Mouse (Mus musculus) liver, embryonic 11.5 days (tissue): ENCODE measurements around the gene Pi4kb. TPM values are rescaled to one million over a fixed set of nuclear protein-coding genes. Genes with fewer than 3 reads are reported as not detected.
"Not testable (repeated sequence)": the region's sequence is repeated elsewhere in the genome, so short reads cannot be mapped to it uniquely, and the experiment has no call there.

Source experiments
- ATAC-seq: fragments of 200-750 bp; cut with Nextera tagmentation; replicated peaks from 2 replicates; pipeline ENCODE4 v1.8.0; 2017; ENCODE audit warnings: moderate number of reproducible peaks, mild to moderate bottlenecking, moderate TSS enrichment, moderate library complexity; ENCODE audit not compliant: low FRiP score
- DNase-seq: peaks from one replicate; pipeline ENCODE4 v3.0.0-alpha.2; 2017; ENCODE audit warnings: low spot score
- H3K27ac ChIP-seq: fragments of 300-500 bp; sonication (generic); 2 replicates; pipeline ENCODE4 v1.5.1; 2014; ENCODE audit warnings: mild to moderate bottlenecking, low read depth, low read length, control low read depth
- H3K27me3 ChIP-seq: fragments of 300-500 bp; sonication (generic); replicated peaks from 2 replicates; pipeline ENCODE4 v1.6.1; 2014; ENCODE audit warnings: low read length, mixed read lengths; ENCODE audit not compliant: control insufficient read depth, insufficient read depth
- H3K36me3 ChIP-seq: fragments of 300-500 bp; sonication (generic); 2 replicates; pipeline ENCODE4 v1.6.1; 2014; ENCODE audit warnings: mild to moderate bottlenecking, low read length, moderate library complexity, mixed read lengths; ENCODE audit not compliant: control insufficient read depth, insufficient read depth
- H3K4me1 ChIP-seq: fragments of 300-500 bp; sonication (generic); replicated peaks from 2 replicates; pipeline ENCODE4 v1.6.1; 2014; ENCODE audit warnings: low read length, mixed read lengths; ENCODE audit not compliant: control insufficient read depth, insufficient read depth
- H3K4me2 ChIP-seq: fragments of 300-500 bp; sonication (generic); 2 replicates; pipeline ENCODE4 v1.6.1; 2014; ENCODE audit warnings: mild to moderate bottlenecking, control low read depth, moderate library complexity
- H3K4me3 ChIP-seq: fragments of 300-500 bp; sonication (generic); 2 replicates; pipeline ENCODE4 v1.5.1; 2014; ENCODE audit warnings: low read depth, low read length, control low read depth
- H3K9ac ChIP-seq: fragments of 300-500 bp; sonication (generic); 2 replicates; pipeline ENCODE4 v1.6.1; 2014; ENCODE audit warnings: low read depth, low read length, control low read depth
- H3K9me3 ChIP-seq: fragments of 300-500 bp; sonication (generic); 2 replicates; pipeline ENCODE4 v1.6.1; 2016; ENCODE audit warnings: low read length, inconsistent platforms, mixed read lengths; ENCODE audit not compliant: control insufficient read depth
- WGBS: fragments of 180-500 bp; shearing (Covaris S2); extraction: QIAGEN DNeasy Blood & Tissue Kit; methylation state at CpG from one replicate; pipeline ENCODE4 v1.1.7; 2014; 5-methylcytosine and 5-hydroxymethylcytosine counted together
- polyA plus RNA-seq: library from polyadenylated mRNA; unstranded; fragments of >200 nt; fragmentation: Nextera tagmentation; extraction: Ambion mirVana; gene quantifications from 2 replicates; pipeline ENCODE4 v1.2.1, GENCODE M21; 2014

Gene Pi4kb
- polyA plus RNA-seq, 1 experiment from 2014 or later = 17.0 TPM

- H3K4me2 ChIP-seq = peak within 1 kb of the TSS; percentile 97
- under 1% methylated on average over 37 of the region's 37 CpGs for WGBS
These were observed 40.9 kb downstream of the Pi4kb start, which contains the start of gene Zfp687 for GRCm38 (mm10) chr3:95015337-95015872. Zfp687 (minus strand) TSS chr3:95015448.

DNA sequence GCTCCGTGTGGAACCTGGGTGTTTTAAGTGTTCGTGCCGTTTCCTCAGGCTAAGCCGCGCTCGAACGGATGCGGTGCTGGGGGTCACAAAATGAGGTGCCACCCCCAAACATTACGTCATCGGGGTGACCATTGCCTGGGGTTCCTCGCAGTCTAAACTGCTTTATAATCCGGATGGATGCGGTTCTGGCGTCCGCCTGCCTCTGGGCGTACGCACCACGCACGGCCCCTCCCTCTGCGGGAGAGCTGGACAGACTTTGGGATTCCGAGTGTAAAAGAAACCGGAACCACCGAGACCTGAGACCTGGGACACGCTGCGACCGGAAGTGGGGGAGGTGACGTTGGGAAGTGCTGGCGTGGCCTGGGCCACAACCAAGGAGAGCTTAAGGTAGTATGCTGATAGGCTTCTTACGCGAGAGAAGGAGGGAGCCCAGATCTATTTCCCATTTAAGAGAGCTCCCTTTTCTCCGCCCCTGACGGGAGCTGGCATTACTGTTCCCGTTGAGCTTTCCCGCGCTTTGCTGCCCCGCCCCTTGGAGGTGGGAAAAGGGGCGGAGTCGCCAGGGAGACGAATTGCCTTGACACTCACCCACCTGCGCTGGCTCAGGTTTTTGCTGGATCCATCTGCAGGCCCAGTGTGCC lies 41.5 kb downstream of the Pi4kb start:
- Histone ChIP-seq H3K4me1 (peaks cover 21% of the 10 kb centered on the region), H3K4me3 (peak overlapping the region; percentile 92), H3K27ac (peak overlapping the region; percentile 97), H3K9me3 (no peaks in the 10 kb centered on the region), H3K9ac (peak overlapping the region; percentile 82), H3K4me2 (peak overlapping the region; percentile 72), H3K27me3 (no peaks in the 10 kb centered on the region), H3K36me3 (peaks cover 12% of the 10 kb centered on the region)
- under 1% methylated on average over 40 of the region's 40 CpGs for WGBS
- peak; percentile 76 for ATAC-seq
- DNase-seq = peak; percentile 95

More at GRCm38 (mm10) chr3:95015337-95015872, 40.9 kb downstream of the Pi4kb start, which contains the start of gene Zfp687:
- Histone ChIP-seq H3K4me3 (peak within 1 kb of the TSS; percentile 92), H3K9ac (peak within 1 kb of the TSS; percentile 89), H3K36me3 (peaks cover 17% of the 10 kb centered on the region), H3K4me1 (peaks cover 21% of the 10 kb centered on the region), H3K27ac (peak within 1 kb of the TSS; percentile 97), H3K9me3 (no peaks in the 10 kb centered on the region), H3K27me3 (no peaks in the 10 kb centered on the region)
- ATAC-seq (peak; percentile 97), DNase-seq (peak; percentile 98)

DNA sequence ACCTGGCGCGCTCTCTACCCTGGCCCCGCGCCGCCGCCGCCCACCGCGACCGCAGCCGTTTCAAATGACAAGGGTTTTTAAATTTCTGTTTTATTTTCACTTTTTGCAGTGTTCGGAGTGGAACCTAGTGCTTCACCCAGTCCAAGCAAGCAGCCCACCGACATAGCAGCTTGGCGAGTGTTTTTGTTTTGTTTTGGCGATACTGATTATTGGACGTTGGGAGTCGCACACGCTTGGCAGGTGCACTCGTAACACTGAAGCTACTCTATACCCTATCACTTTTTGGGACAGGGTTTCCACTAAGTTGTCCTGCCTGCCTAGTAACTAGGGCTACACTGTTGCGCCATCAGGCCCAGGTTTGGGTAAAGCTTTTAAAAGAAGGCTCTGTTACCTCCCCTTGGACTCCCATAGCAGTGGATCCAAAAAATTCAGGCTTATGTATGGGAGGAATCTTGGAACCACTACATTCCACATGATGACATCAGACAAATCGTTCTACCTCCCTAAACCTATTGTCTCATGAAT lies 42.1 kb downstream of the Pi4kb start:
- peak overlapping the region; percentile 82 for H3K9ac ChIP-seq
- no peaks in the 10 kb centered on the region for H3K27me3 ChIP-seq
- ATAC-seq = no peak
- DNase-seq = no peak
- peaks cover 21% of the 10 kb centered on the region for H3K4me1 ChIP-seq
- H3K36me3 ChIP-seq = peaks cover 7% of the 10 kb centered on the region; the same call in 1 of the 2 replicates
- 5% methylated on average over 21 of the region's 21 CpGs for WGBS
- peak overlapping the region; percentile 92 for H3K4me3 ChIP-seq
- H3K4me2 ChIP-seq = peak overlapping the region; percentile 72
- H3K9me3 ChIP-seq = no peaks in the 10 kb centered on the region
- peak overlapping the region; percentile 97 for H3K27ac ChIP-seq

- peaks cover 13% of the 10 kb centered on the region for H3K4me1 ChIP-seq
- no peak overlapping the region for H3K4me2 ChIP-seq
- no peaks in the 10 kb centered on the region for H3K9me3 ChIP-seq
- H3K27me3 ChIP-seq = no peaks in the 10 kb centered on the region
- ATAC-seq (no peak), DNase-seq (no peak)
- no peaks in the 10 kb centered on the region for H3K36me3 ChIP-seq
- H3K9ac ChIP-seq = no peak overlapping the region
- 77% methylated on average over 2 of the region's 2 CpGs for WGBS
- H3K27ac ChIP-seq = no peak overlapping the region
- no peak overlapping the region for H3K4me3 ChIP-seq
These were observed 44.2 kb downstream of the Pi4kb start for GRCm38 (mm10) chr3:95018741-95019140.

GRCm38 (mm10) chr3:95020956-95021355 lies 46.4 kb downstream of the Pi4kb start:
- WGBS = 94% methylated on average over 5 of the region's 5 CpGs
- not testable (repeated sequence) for H3K4me3 ChIP-seq, DNase-seq, H3K27me3 ChIP-seq, H3K36me3 ChIP-seq, H3K9me3 ChIP-seq, H3K9ac ChIP-seq, ATAC-seq, H3K4me2 ChIP-seq, H3K27ac ChIP-seq
- peaks cover 20% of the 10 kb centered on the region for H3K4me1 ChIP-seq

- H3K9ac ChIP-seq = peak overlapping the region; percentile 54
- H3K4me3 ChIP-seq = peak overlapping the region; percentile 23
- H3K4me1 ChIP-seq = peaks cover 25% of the 10 kb centered on the region
- peak overlapping the region; percentile 59 for H3K4me2 ChIP-seq
- no peak for DNase-seq
- no peak for ATAC-seq
- H3K27ac ChIP-seq = peak overlapping the region; percentile 38; the same call in 1 of the 2 replicates
- no peaks in the 10 kb centered on the region for H3K36me3 ChIP-seq
- H3K9me3 ChIP-seq = no peaks in the 10 kb centered on the region
- H3K27me3 ChIP-seq = no peaks in the 10 kb centered on the region
- 27% methylated on average over 11 of the region's 11 CpGs for WGBS
These were observed 50.0 kb downstream of the Pi4kb start for GRCm38 (mm10) chr3:95024551-95024950.

DNA sequence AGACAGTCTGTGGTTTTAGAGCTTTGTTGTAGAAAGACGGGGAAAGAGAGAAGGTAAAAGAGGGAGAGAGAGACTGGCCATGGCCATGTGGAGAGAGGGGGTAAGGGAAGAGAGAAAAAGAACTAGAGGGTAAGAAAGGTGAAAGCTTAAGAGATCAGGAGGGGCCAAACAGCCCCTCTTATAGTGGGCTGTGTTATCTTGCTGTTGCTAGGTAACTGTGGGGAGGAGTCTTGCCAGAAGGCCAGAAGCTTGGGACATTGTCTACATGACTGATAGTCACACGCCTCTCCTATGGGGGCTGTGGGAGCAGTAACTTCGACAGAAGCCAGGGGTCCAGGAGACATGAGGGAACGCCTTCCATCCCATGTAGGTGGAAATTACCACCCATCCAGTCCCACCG lies 50.7 kb downstream of the Pi4kb start:
- Histone ChIP-seq H3K27ac (no peak overlapping the region; the same call in 1 of the 2 replicates), H3K9ac (peak overlapping the region; percentile 54), H3K27me3 (no peaks in the 10 kb centered on the region), H3K9me3 (no peaks in the 10 kb centered on the region), H3K4me1 (peaks cover 25% of the 10 kb centered on the region), H3K4me2 (peak overlapping the region; percentile 59), H3K36me3 (no peaks in the 10 kb centered on the region; the same call in 1 of the 2 replicates), H3K4me3 (peak overlapping the region; percentile 23)
- WGBS = 28% methylated on average over 5 of the region's 5 CpGs
- DNase-seq = no peak
- ATAC-seq = peak; percentile 42

- H3K4me1 ChIP-seq = peaks cover 25% of the 10 kb centered on the region
- WGBS = 62% methylated on average over 5 of the region's 5 CpGs
- H3K36me3 ChIP-seq = peaks cover 5% of the 10 kb centered on the region
- H3K9ac ChIP-seq = no peak overlapping the region
- no peak overlapping the region for H3K27ac ChIP-seq
- no peaks in the 10 kb centered on the region for H3K27me3 ChIP-seq
- ATAC-seq (no peak), DNase-seq (no peak)
- H3K4me2 ChIP-seq = no peak overlapping the region
- H3K9me3 ChIP-seq = no peaks in the 10 kb centered on the region
- H3K4me3 ChIP-seq = no peak overlapping the region
These were observed 52.6 kb downstream of the Pi4kb start for GRCm38 (mm10) chr3:95027057-95027645.
